In genomic region chr12:82371266-82371665, GRCm38 (mm10) we compare ENCODE assay signal across 22 mouse cellular contexts.
DNase-seq lines count a peak whose midpoint lies in the region; ATAC-seq and TF ChIP-seq lines count a peak whose summit lies in the region.
"Had no signal": no experiment of that assay in that cellular context is flagged by ENCODE, and none has a peak within 500 bp of the region (broad histone marks: within the 10 kb centered on the region; RNA-seq: fewer than 3 reads in every experiment).

No protein-coding gene starts in this region.

- no peak for ATAC-seq in midbrain, embryonic 11.5 days (ENCODE audit: low FRiP score)
- no peak for ATAC-seq in midbrain, embryonic 16.5 days
- ATAC-seq: forebrain, embryonic 14.5 days had no signal

- peak; percentile 45 for DNase-seq in heart, embryonic 10.5 days (ENCODE audit: low spot score)
- DNase-seq in heart, adult 9 months (ENCODE audit: low spot score in 2 of 2) = no peak
- DNase-seq in midbrain, embryonic 11.5 days (ENCODE audit: low spot score, missing footprints) = peak; percentile 83
- no peak for DNase-seq in gastrocnemius, postnatal 25 days
- DNase-seq: adrenal gland, adult 2 months; adrenal gland, postnatal 10 days; adrenal gland, postnatal 25 days; cerebellum, adult 11 months; cerebellum, adult 18-20 months; cerebellum, adult 8-10 months; cerebellum, adult 9-11 months; cerebellum, postnatal 14 days; cerebellum, postnatal 36 days; embryo, embryonic 11 days had no signal

- no peak for TF ChIP-seq CTCF in olfactory bulb, adult 2 months (IDR thresholded peaks at IDR 0.05; ENCODE audit: insufficient read depth, low read depth, low read length)

- peaks cover 19% of the 10 kb centered on the region for H3K4me1 ChIP-seq in heart, embryonic 10.5 days
- peaks cover 23% of the 10 kb centered on the region for H3K4me1 ChIP-seq in midbrain, embryonic 11.5 days (ENCODE audit: control insufficient read depth, insufficient read depth, low read length)
- H3K4me1 ChIP-seq in midbrain, embryonic 16.5 days (ENCODE audit: control insufficient read depth, insufficient read depth, low read length) = peaks cover 5% of the 10 kb centered on the region; the same call in 1 of the 2 replicates
- H3K4me1 ChIP-seq in olfactory bulb, adult 2 months (ENCODE audit: control insufficient read depth, insufficient read depth, low read length) = peaks cover 22% of the 10 kb centered on the region

- no peak overlapping the region for H3K27ac ChIP-seq in heart, embryonic 10.5 days
- no peak overlapping the region for H3K27ac ChIP-seq in midbrain, embryonic 11.5 days (ENCODE audit: low read depth, low read length)
- H3K27ac ChIP-seq in midbrain, embryonic 16.5 days (ENCODE audit: low read length) = no peak overlapping the region
- H3K27ac ChIP-seq in olfactory bulb, adult 2 months (ENCODE audit: insufficient read depth, low read depth, low read length) = peak overlapping the region; percentile 52; the same call in 1 of the 2 replicates
- H3K27ac ChIP-seq: embryonic facial prominence, embryonic 13.5 days; embryonic facial prominence, embryonic 15.5 days; forebrain, embryonic 12.5 days had no signal

- H3K27me3 ChIP-seq in heart, embryonic 10.5 days (ENCODE audit: insufficient read depth, poor library complexity, severe bottlenecking) = no peaks in the 10 kb centered on the region
- H3K27me3 ChIP-seq in midbrain, embryonic 11.5 days (ENCODE audit: control insufficient read depth, insufficient read depth, low read length) = no peaks in the 10 kb centered on the region
- no peaks in the 10 kb centered on the region for H3K27me3 ChIP-seq in midbrain, embryonic 16.5 days (ENCODE audit: control insufficient read depth, insufficient read depth, low read depth, low read length)
- H3K27me3 ChIP-seq: embryonic facial prominence, embryonic 13.5 days; embryonic facial prominence, embryonic 15.5 days; forebrain, embryonic 12.5 days had no signal

- TF ChIP-seq POLR2A in olfactory bulb, adult 2 months (IDR thresholded peaks at IDR 0.05; ENCODE audit: insufficient read depth, low read depth, low read length) = no peak

- H3K9me3 ChIP-seq in heart, embryonic 10.5 days = no peaks in the 10 kb centered on the region
- no peaks in the 10 kb centered on the region for H3K9me3 ChIP-seq in midbrain, embryonic 11.5 days (ENCODE audit: control insufficient read depth, low read length)
- no peaks in the 10 kb centered on the region for H3K9me3 ChIP-seq in midbrain, embryonic 16.5 days (replicated peaks; ENCODE audit: control insufficient read depth, low read length, poor library complexity, severe bottlenecking)
- H3K9me3 ChIP-seq: embryonic facial prominence, embryonic 13.5 days; embryonic facial prominence, embryonic 15.5 days; forebrain, embryonic 10.5 days; forebrain, embryonic 12.5 days had no signal

- no peak overlapping the region for H3K4me3 ChIP-seq in heart, embryonic 10.5 days
- no peak overlapping the region for H3K4me3 ChIP-seq in midbrain, embryonic 11.5 days (ENCODE audit: low read depth, low read length)
- no peak overlapping the region for H3K4me3 ChIP-seq in midbrain, embryonic 16.5 days (ENCODE audit: low read depth, low read length)
- H3K4me3 ChIP-seq in olfactory bulb, adult 2 months (ENCODE audit: insufficient read depth, low read depth, low read length) = no peak overlapping the region
- H3K4me3 ChIP-seq: embryonic facial prominence, embryonic 13.5 days; embryonic facial prominence, embryonic 15.5 days; erythroblast, embryonic 14.5 days; forebrain, embryonic 10.5 days; forebrain, embryonic 12.5 days had no signal

- H3K9ac ChIP-seq in midbrain, embryonic 11.5 days (ENCODE audit: low read length) = no peak overlapping the region
- no peak overlapping the region for H3K9ac ChIP-seq in midbrain, embryonic 16.5 days (ENCODE audit: low read depth, low read length)
- H3K9ac ChIP-seq: embryonic facial prominence, embryonic 13.5 days; embryonic facial prominence, embryonic 15.5 days; forebrain, embryonic 12.5 days had no signal

- no peak overlapping the region for H3K4me2 ChIP-seq in midbrain, embryonic 11.5 days
- H3K4me2 ChIP-seq in midbrain, embryonic 16.5 days (ENCODE audit: low read length) = no peak overlapping the region
- H3K4me2 ChIP-seq: embryonic facial prominence, embryonic 13.5 days; embryonic facial prominence, embryonic 15.5 days; forebrain, embryonic 12.5 days had no signal

- peaks cover 24% of the 10 kb centered on the region; the same call in 1 of the 2 replicates for H3K36me3 ChIP-seq in heart, embryonic 10.5 days
- H3K36me3 ChIP-seq in midbrain, embryonic 11.5 days (ENCODE audit: control insufficient read depth, insufficient read depth, low read length) = no peaks in the 10 kb centered on the region
- 0 out of 2 replicates have a peak, but pooled peaks cover 3% of the 10 kb centered on the region for H3K36me3 ChIP-seq in midbrain, embryonic 16.5 days (ENCODE audit: control insufficient read depth, insufficient read depth, low read length)

- WGBS in heart, embryonic 10.5 days = 80% methylated on average over 3 of the region's 3 CpGs
- 70% methylated on average over 3 of the region's 3 CpGs for WGBS in midbrain, embryonic 11.5 days
- 74% methylated on average over 3 of the region's 3 CpGs for WGBS in midbrain, embryonic 16.5 days
- WGBS in olfactory bulb, adult 2 months = 56% methylated on average over 3 of the region's 3 CpGs

Comparison
In these comparisons a context has a peak if more than half of its experiments do, and no peak if none do; other contexts are left out.
1. DNase-seq: peak in heart, embryonic 10.5 days (single experiment) and midbrain, embryonic 11.5 days (single experiment); none in heart, adult 9 months (0 of 2) and gastrocnemius, postnatal 25 days (single experiment).